Mouse (Mus musculus): ENCODE results near the gene Morf4l1. TPM values are rescaled to one million over a fixed set of nuclear protein-coding genes. Genes with fewer than 3 reads are reported as not detected.
"Not testable (repeated sequence)": the region's sequence is repeated elsewhere in the genome, so short reads cannot be mapped to it uniquely, and the experiment has no call there.

The Morf4l1 gene
- total and polyA plus RNA-seq, 3 experiments = 118 to 219 (median 172) TPM

GRCm38 (mm10) chr9:90084152-90084551 lies 30.4 kb downstream of the Morf4l1 start:
- H3K4me3 ChIP-seq (ENCODE audit: low read depth, low read length) = no peak overlapping the region
- peaks cover 26% of the 10 kb centered on the region for H3K36me3 ChIP-seq (replicated peaks)

DNA sequence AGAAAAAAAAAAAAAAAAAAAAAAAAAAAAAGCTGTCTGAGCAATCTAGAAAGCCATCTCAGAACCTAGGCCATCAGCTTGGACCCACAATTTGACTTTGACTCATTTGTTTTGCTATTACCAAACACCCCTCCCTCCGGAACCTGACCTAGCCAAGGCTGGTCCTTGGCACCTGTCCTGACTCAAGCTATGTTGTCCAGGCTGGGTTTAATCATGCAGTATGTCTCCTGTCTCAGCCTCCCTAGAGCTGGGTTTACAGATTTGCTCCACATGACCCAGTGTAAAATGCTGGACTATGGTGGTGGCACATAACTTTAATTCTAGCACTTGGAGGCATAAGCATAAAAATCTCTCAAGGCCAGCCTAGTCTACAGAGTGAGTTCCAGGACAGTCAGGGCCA lies 31.6 kb downstream of the Morf4l1 start:
- TF ChIP-seq TAL1 (conservative IDR thresholded peaks at IDR 0.05; ENCODE audit: low read depth, low read length) (no peak), GATA1 (IDR thresholded peaks at IDR 0.05; ENCODE audit: borderline replicate concordance, low read length) (no peak), GATA2 (IDR thresholded peaks at IDR 0.05; ENCODE audit: borderline replicate concordance, low read depth, low read length) (no peak), POLR2AphosphoS5 (IDR thresholded peaks at IDR 0.05; ENCODE audit: insufficient replicate concordance, low read depth, low read length) (no peak), CTCF (IDR thresholded peaks at IDR 0.05; ENCODE audit: low read depth, low read length) (no peak)
- no peak for ATAC-seq (ENCODE audit: extremely low read depth, insufficient number of reproducible peaks, low FRiP score, poor library complexity, severe bottlenecking)
- Histone ChIP-seq H3K27me3 (ENCODE audit: insufficient read depth, low read length) (no peaks in the 10 kb centered on the region), H3K4me1 (ENCODE audit: insufficient read depth, low read depth, low read length) (peaks cover 3% of the 10 kb centered on the region), H3K36me3 (replicated peaks) (peaks cover 14% of the 10 kb centered on the region), H3K9me3 (replicated peaks) (no peaks in the 10 kb centered on the region), H3K4me3 (ENCODE audit: low read depth, low read length) (no peak overlapping the region)
- DNase-seq (ENCODE audit: low spot score) = no peak

More at GRCm38 (mm10) chr9:90084152-90084551, 30.4 kb downstream of the Morf4l1 start:
- no peaks in the 10 kb centered on the region for H3K9me3 ChIP-seq (replicated peaks)
- peaks cover 3% of the 10 kb centered on the region for H3K4me1 ChIP-seq (ENCODE audit: insufficient read depth, low read depth, low read length)
- H3K27me3 ChIP-seq (ENCODE audit: insufficient read depth, low read length) = no peaks in the 10 kb centered on the region
- DNase-seq (ENCODE audit: low spot score) = no peak
- no peak for TF ChIP-seq GATA1 (IDR thresholded peaks at IDR 0.05; ENCODE audit: borderline replicate concordance, low read length)
- TF ChIP-seq POLR2AphosphoS5 (IDR thresholded peaks at IDR 0.05; ENCODE audit: insufficient replicate concordance, low read depth, low read length) = no peak
- no peak for TF ChIP-seq TAL1 (conservative IDR thresholded peaks at IDR 0.05; ENCODE audit: low read depth, low read length)
- no peak for TF ChIP-seq GATA2 (IDR thresholded peaks at IDR 0.05; ENCODE audit: borderline replicate concordance, low read depth, low read length)
- no peak for ATAC-seq (ENCODE audit: extremely low read depth, insufficient number of reproducible peaks, low FRiP score, poor library complexity, severe bottlenecking)

GRCm38 (mm10) chr9:90081961-90082360 lies 32.6 kb downstream of the Morf4l1 start:
- not testable (repeated sequence) for ATAC-seq (ENCODE audit: extremely low read depth, insufficient number of reproducible peaks, low FRiP score, poor library complexity, severe bottlenecking); H3K4me1 ChIP-seq (ENCODE audit: insufficient read depth, low read depth, low read length); H3K4me3 ChIP-seq (ENCODE audit: low read depth, low read length); H3K27me3 ChIP-seq (ENCODE audit: insufficient read depth, low read length); DNase-seq (ENCODE audit: low spot score); H3K9me3 ChIP-seq (replicated peaks)
- H3K36me3 ChIP-seq (replicated peaks) = peaks cover 12% of the 10 kb centered on the region

GRCm38 (mm10) chr9:90076849-90077461 lies 37.6 kb downstream of the Morf4l1 start:
- Histone ChIP-seq H3K27me3 (ENCODE audit: insufficient read depth, low read length) (no peaks in the 10 kb centered on the region), H3K9me3 (replicated peaks) (no peaks in the 10 kb centered on the region), H3K4me1 (ENCODE audit: insufficient read depth, low read depth, low read length) (no peaks in the 10 kb centered on the region), H3K36me3 (replicated peaks) (no peaks in the 10 kb centered on the region), H3K4me3 (ENCODE audit: low read depth, low read length) (no peak overlapping the region)
- DNase-seq (ENCODE audit: low spot score) = no peak
- peak; percentile 50; the same call in 1 of the 2 replicates for ATAC-seq (ENCODE audit: extremely low read depth, insufficient number of reproducible peaks, low FRiP score, poor library complexity, severe bottlenecking)
- TF ChIP-seq CTCF (IDR thresholded peaks at IDR 0.05; ENCODE audit: low read depth, low read length) (peak; percentile 70), TAL1 (conservative IDR thresholded peaks at IDR 0.05; ENCODE audit: low read depth, low read length) (no peak)

DNA sequence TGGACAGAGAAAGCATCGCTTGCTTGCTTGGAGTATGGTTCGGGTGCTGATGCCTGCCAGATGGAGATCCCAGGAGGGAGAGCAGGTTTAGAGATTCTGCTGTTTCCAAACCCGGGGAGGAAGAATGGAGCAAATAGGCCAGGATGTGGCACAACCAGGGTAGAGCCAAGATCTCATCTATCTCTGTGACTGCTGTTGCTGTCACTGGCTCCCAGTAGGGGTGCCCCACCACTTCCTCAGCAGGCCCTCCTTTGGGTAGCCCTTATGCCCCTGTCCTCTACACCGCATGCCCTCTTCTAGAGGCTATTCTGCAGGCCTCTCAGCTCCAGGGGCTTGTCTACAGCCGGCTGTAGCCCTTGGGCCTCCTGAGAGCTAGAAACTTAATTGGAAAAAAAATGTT lies 38.4 kb downstream of the Morf4l1 start:
- H3K4me3 ChIP-seq (ENCODE audit: low read depth, low read length) = no peak overlapping the region
- no peak for TF ChIP-seq GATA1 (IDR thresholded peaks at IDR 0.05; ENCODE audit: borderline replicate concordance, low read length)
- TF ChIP-seq POLR2AphosphoS5 (IDR thresholded peaks at IDR 0.05; ENCODE audit: insufficient replicate concordance, low read depth, low read length) = no peak
- TF ChIP-seq GATA2 (IDR thresholded peaks at IDR 0.05; ENCODE audit: borderline replicate concordance, low read depth, low read length) = no peak
- no peak for TF ChIP-seq TAL1 (conservative IDR thresholded peaks at IDR 0.05; ENCODE audit: low read depth, low read length)
- no peak for TF ChIP-seq CTCF (IDR thresholded peaks at IDR 0.05; ENCODE audit: low read depth, low read length)
- no peaks in the 10 kb centered on the region for H3K27me3 ChIP-seq (ENCODE audit: insufficient read depth, low read length)
- H3K9me3 ChIP-seq (replicated peaks) = no peaks in the 10 kb centered on the region
- DNase-seq (ENCODE audit: low spot score) (no peak), ATAC-seq (ENCODE audit: extremely low read depth, insufficient number of reproducible peaks, low FRiP score, poor library complexity, severe bottlenecking) (no peak)
- H3K4me1 ChIP-seq (ENCODE audit: insufficient read depth, low read depth, low read length) = no peaks in the 10 kb centered on the region
- H3K36me3 ChIP-seq (replicated peaks) = no peaks in the 10 kb centered on the region

- H3K4me1 ChIP-seq (ENCODE audit: insufficient read depth, low read depth, low read length) = no peaks in the 10 kb centered on the region
- no peak overlapping the region for H3K4me3 ChIP-seq (ENCODE audit: low read depth, low read length)
- H3K27me3 ChIP-seq (ENCODE audit: insufficient read depth, low read length) = no peaks in the 10 kb centered on the region
- no peak for DNase-seq (ENCODE audit: low spot score)
- no peaks in the 10 kb centered on the region for H3K36me3 ChIP-seq (replicated peaks)
- no peak for TF ChIP-seq CTCF (IDR thresholded peaks at IDR 0.05; ENCODE audit: low read depth, low read length)
- no peak for TF ChIP-seq GATA2 (IDR thresholded peaks at IDR 0.05; ENCODE audit: borderline replicate concordance, low read depth, low read length)
- no peak for TF ChIP-seq POLR2AphosphoS5 (IDR thresholded peaks at IDR 0.05; ENCODE audit: insufficient replicate concordance, low read depth, low read length)
- TF ChIP-seq TAL1 (conservative IDR thresholded peaks at IDR 0.05; ENCODE audit: low read depth, low read length) = no peak
- TF ChIP-seq GATA1 (IDR thresholded peaks at IDR 0.05; ENCODE audit: borderline replicate concordance, low read length) = no peak
- H3K9me3 ChIP-seq (replicated peaks) = no peaks in the 10 kb centered on the region
- ATAC-seq (ENCODE audit: extremely low read depth, insufficient number of reproducible peaks, low FRiP score, poor library complexity, severe bottlenecking) = no peak
Observed at GRCm38 (mm10) chr9:90075336-90075735, 39.2 kb downstream of the Morf4l1 start.

DNA sequence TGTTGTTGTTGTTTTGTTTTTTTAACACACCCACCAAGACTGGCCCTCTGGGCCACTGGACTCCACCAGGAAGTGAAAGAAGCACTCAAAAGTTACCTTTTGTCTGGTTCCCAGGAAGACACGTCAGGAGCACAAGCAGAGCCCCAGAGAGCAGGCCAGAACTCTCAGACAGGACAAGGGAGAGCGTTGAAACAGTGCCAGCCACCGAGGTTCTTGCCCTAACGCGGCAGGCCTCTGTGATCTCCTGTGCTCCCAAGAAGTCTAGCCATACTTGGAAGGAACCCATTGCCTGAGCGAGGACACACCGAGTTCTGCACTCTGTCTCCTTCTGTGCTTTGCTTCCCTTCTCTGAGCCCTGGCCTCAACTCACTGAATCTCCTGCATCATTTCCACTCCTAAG lies 44.4 kb downstream of the Morf4l1 start:
- H3K4me1 ChIP-seq (ENCODE audit: insufficient read depth, low read depth, low read length) = no peaks in the 10 kb centered on the region
- no peak for ATAC-seq (ENCODE audit: extremely low read depth, insufficient number of reproducible peaks, low FRiP score, poor library complexity, severe bottlenecking)
- no peaks in the 10 kb centered on the region for H3K36me3 ChIP-seq (replicated peaks)
- TF ChIP-seq CTCF (IDR thresholded peaks at IDR 0.05; ENCODE audit: low read depth, low read length) = no peak
- no peak for TF ChIP-seq TAL1 (conservative IDR thresholded peaks at IDR 0.05; ENCODE audit: low read depth, low read length)
- TF ChIP-seq GATA2 (IDR thresholded peaks at IDR 0.05; ENCODE audit: borderline replicate concordance, low read depth, low read length) = no peak
- no peak for TF ChIP-seq GATA1 (IDR thresholded peaks at IDR 0.05; ENCODE audit: borderline replicate concordance, low read length)
- TF ChIP-seq POLR2AphosphoS5 (IDR thresholded peaks at IDR 0.05; ENCODE audit: insufficient replicate concordance, low read depth, low read length) = no peak
- no peak for DNase-seq (ENCODE audit: low spot score)
- H3K27me3 ChIP-seq (ENCODE audit: insufficient read depth, low read length) = no peaks in the 10 kb centered on the region
- peaks cover 6% of the 10 kb centered on the region for H3K9me3 ChIP-seq (replicated peaks)
- no peak overlapping the region for H3K4me3 ChIP-seq (ENCODE audit: low read depth, low read length)
